24 mouse cellular contexts compared by ENCODE assay signal in genomic region chr15:40510826-40511225, GRCm38 (mm10).
DNase-seq lines count a peak whose midpoint lies in the region; ATAC-seq and TF ChIP-seq lines count a peak whose summit lies in the region.
"Had no signal": no experiment of that assay in that cellular context is flagged by ENCODE, and none has a peak within 500 bp of the region (broad histone marks: within the 10 kb centered on the region; RNA-seq: fewer than 3 reads in every experiment).

No protein-coding gene starts in this region.

- H3K9me3 ChIP-seq in embryonic facial prominence, embryonic 11.5 days (replicated peaks; ENCODE audit: control insufficient read depth, low read length) = no peaks in the 10 kb centered on the region
- no peaks in the 10 kb centered on the region for H3K9me3 ChIP-seq in embryonic facial prominence, embryonic 10.5 days
- H3K9me3 ChIP-seq in lung, embryonic 14.5 days (ENCODE audit: low read depth, low read length) = no peaks in the 10 kb centered on the region
- H3K9me3 ChIP-seq: forebrain, embryonic 10.5 days; heart, embryonic 12.5 days; limb, embryonic 12.5 days; liver, embryonic 13.5 days; megakaryocyte, embryonic 14.5 days; midbrain, embryonic 13.5 days had no signal

- no peak overlapping the region for H3K4me2 ChIP-seq in embryonic facial prominence, embryonic 11.5 days (ENCODE audit: low read depth, low read length)
- no peak overlapping the region for H3K4me2 ChIP-seq in lung, embryonic 14.5 days
- H3K4me2 ChIP-seq: heart, embryonic 12.5 days; limb, embryonic 12.5 days; liver, embryonic 13.5 days; midbrain, embryonic 13.5 days had no signal

- no peak for ATAC-seq in embryonic facial prominence, embryonic 11.5 days (replicated peaks; ENCODE audit: insufficient number of reproducible peaks, low FRiP score, low TSS enrichment, low read depth)
- no peak for ATAC-seq in lung, embryonic 14.5 days (ENCODE audit: insufficient read depth)
- ATAC-seq: activated CD4-positive, CD25-positive, alpha-beta regulatory T cell, adult 4 months; forebrain, embryonic 16.5 days; hindbrain, postnatal 0 days; intestine, embryonic 16.5 days; midbrain, embryonic 13.5 days had no signal

- peak; percentile 6 for DNase-seq in embryonic facial prominence, embryonic 11.5 days (ENCODE audit: low spot score)
- no peak for DNase-seq in embryonic facial prominence, embryonic 10.5 days (ENCODE audit: low spot score)
- peak; percentile 65 for DNase-seq in lung, embryonic 14.5 days
- DNase-seq in lung, adult 2 months = no peak
- peak; percentile 5 for DNase-seq in 416B (ENCODE audit: low read depth)
- peak; percentile 6 for DNase-seq in embryo, embryonic 11 days
- DNase-seq in heart, adult 18-20 months = no peak
- DNase-seq: cerebellum, adult 18-20 months; cerebellum, postnatal 14 days; heart, adult 11 months; heart, postnatal 10 days; kidney, postnatal 36 days; layer of hippocampus, postnatal 36 days; liver, embryonic 13.5 days; spleen, adult 18-20 months had no signal

- no peak for TF ChIP-seq CTCF in lung, embryonic 14.5 days (IDR thresholded peaks at IDR 0.05; ENCODE audit: low read depth)
- no peak for TF ChIP-seq CTCF in lung, adult 2 months (IDR thresholded peaks at IDR 0.05; ENCODE audit: insufficient read depth, low read length)

- no peak for TF ChIP-seq POLR2A in lung, adult 2 months (IDR thresholded peaks at IDR 0.05; ENCODE audit: borderline replicate concordance, extremely low read depth, low read depth, low read length)

- no peaks in the 10 kb centered on the region for H3K36me3 ChIP-seq in embryonic facial prominence, embryonic 11.5 days (replicated peaks; ENCODE audit: control insufficient read depth, insufficient read depth, low read depth, low read length)
- H3K36me3 ChIP-seq in embryonic facial prominence, embryonic 10.5 days (replicated peaks) = no peaks in the 10 kb centered on the region
- H3K36me3 ChIP-seq in lung, embryonic 14.5 days (ENCODE audit: insufficient read depth) = no peaks in the 10 kb centered on the region
- H3K36me3 ChIP-seq: forebrain, embryonic 10.5 days; heart, embryonic 12.5 days; limb, embryonic 12.5 days; liver, embryonic 13.5 days; midbrain, embryonic 13.5 days had no signal

- H3K9ac ChIP-seq in embryonic facial prominence, embryonic 11.5 days (replicated peaks; ENCODE audit: low read length) = no peak overlapping the region
- no peak overlapping the region for H3K9ac ChIP-seq in lung, embryonic 14.5 days
- H3K9ac ChIP-seq: heart, embryonic 12.5 days; limb, embryonic 12.5 days; liver, embryonic 13.5 days; midbrain, embryonic 13.5 days had no signal

- H3K27ac ChIP-seq in embryonic facial prominence, embryonic 11.5 days (replicated peaks; ENCODE audit: low read depth, low read length) = no peak overlapping the region
- H3K27ac ChIP-seq in embryonic facial prominence, embryonic 10.5 days (replicated peaks) = no peak overlapping the region
- no peak overlapping the region for H3K27ac ChIP-seq in lung, embryonic 14.5 days (ENCODE audit: low read depth)
- H3K27ac ChIP-seq: forebrain, embryonic 10.5 days; hindbrain, postnatal 0 days; limb, embryonic 12.5 days; liver, embryonic 13.5 days; midbrain, embryonic 13.5 days had no signal

- no peaks in the 10 kb centered on the region for H3K27me3 ChIP-seq in embryonic facial prominence, embryonic 11.5 days (ENCODE audit: control insufficient read depth, insufficient read depth, low read length)
- no peaks in the 10 kb centered on the region for H3K27me3 ChIP-seq in embryonic facial prominence, embryonic 10.5 days (replicated peaks; ENCODE audit: low read depth, poor library complexity, severe bottlenecking)
- no peaks in the 10 kb centered on the region for H3K27me3 ChIP-seq in lung, embryonic 14.5 days (ENCODE audit: insufficient read depth, low read length)
- H3K27me3 ChIP-seq: heart, embryonic 12.5 days; limb, embryonic 12.5 days; liver, embryonic 13.5 days; megakaryocyte, embryonic 14.5 days; midbrain, embryonic 13.5 days had no signal

- 57% methylated on average over 2 of the region's 2 CpGs for WGBS in embryonic facial prominence, embryonic 11.5 days
- 63% methylated on average over 2 of the region's 2 CpGs for WGBS in embryonic facial prominence, embryonic 10.5 days
- 60% methylated on average over 2 of the region's 2 CpGs for WGBS in lung, embryonic 14.5 days
- WGBS in lung, adult 2 months = 51% methylated on average over 2 of the region's 2 CpGs

- no peak overlapping the region for H3K4me3 ChIP-seq in embryonic facial prominence, embryonic 11.5 days (ENCODE audit: low read depth, low read length)
- no peak overlapping the region for H3K4me3 ChIP-seq in embryonic facial prominence, embryonic 10.5 days
- H3K4me3 ChIP-seq in lung, embryonic 14.5 days (ENCODE audit: low read depth, low read length) = no peak overlapping the region
- H3K4me3 ChIP-seq in lung, adult 2 months (replicated peaks; ENCODE audit: extremely low read depth, low read depth, low read length) = no peak overlapping the region
- H3K4me3 ChIP-seq: forebrain, embryonic 10.5 days; heart, embryonic 12.5 days; limb, embryonic 12.5 days; liver, embryonic 13.5 days; megakaryocyte, embryonic 14.5 days; midbrain, embryonic 13.5 days had no signal

- no peaks in the 10 kb centered on the region for H3K4me1 ChIP-seq in embryonic facial prominence, embryonic 11.5 days (ENCODE audit: control insufficient read depth, insufficient read depth, low read length)
- H3K4me1 ChIP-seq in embryonic facial prominence, embryonic 10.5 days = no peaks in the 10 kb centered on the region
- H3K4me1 ChIP-seq in lung, embryonic 14.5 days (ENCODE audit: insufficient read depth) = no peaks in the 10 kb centered on the region
- no peaks in the 10 kb centered on the region for H3K4me1 ChIP-seq in lung, adult 2 months (ENCODE audit: control insufficient read depth, insufficient read depth, low read length)
- H3K4me1 ChIP-seq: forebrain, embryonic 10.5 days; heart, embryonic 12.5 days; limb, embryonic 12.5 days; liver, embryonic 13.5 days; megakaryocyte, embryonic 14.5 days; midbrain, embryonic 13.5 days had no signal

Comparison
In these comparisons a context has a peak if more than half of its experiments do, and no peak if none do; other contexts are left out.
1. DNase-seq: peak in embryonic facial prominence, embryonic 11.5 days (single experiment), lung, embryonic 14.5 days (single experiment), 416B (single experiment) and embryo, embryonic 11 days (single experiment); none in embryonic facial prominence, embryonic 10.5 days (single experiment), lung, adult 2 months (single experiment) and heart, adult 18-20 months (0 of 2).